Mouse (Mus musculus) thymus, postnatal 36 days (tissue): Measurements from ENCODE around the gene Gm13305.
"Not testable (repeated sequence)": the region's sequence is repeated elsewhere in the genome, so short reads cannot be mapped to it uniquely, and the experiment has no call there.

Experiments used
- DNase-seq, 2 experiments: peaks; one replicate each; pipeline ENCODE4 v3.0.0; 2022; ENCODE audit warnings: mixed read lengths in 2 of 2

Gene Gm13305

GRCm38 (mm10) chr4:42168503-42168902, at the start of gene Gm13305:
TSS of gene Gm13305 (minus strand) at chr4:42168603.
- not testable (repeated sequence) for DNase-seq

DNA sequence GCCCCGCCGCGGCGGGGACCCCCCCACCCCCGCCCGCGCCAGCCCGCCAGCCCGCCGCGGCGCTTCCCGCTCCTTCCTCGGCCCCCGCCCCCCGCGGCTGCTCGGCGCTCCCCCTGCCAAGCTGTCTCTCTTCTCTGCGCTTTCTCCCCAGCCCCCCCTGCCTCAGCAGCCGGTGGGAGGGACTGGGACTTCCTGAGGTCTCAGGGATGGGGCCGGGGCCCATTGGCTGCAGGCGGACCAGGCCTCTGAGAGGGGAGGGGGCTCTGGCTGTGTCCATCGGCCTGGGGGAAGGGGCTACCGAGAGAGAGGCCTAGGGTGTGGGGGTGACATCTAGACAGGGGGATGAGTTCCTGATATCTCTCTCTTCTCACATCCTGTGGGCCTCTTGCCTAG, 16.6 kb upstream of the Gm13305 start:
- not testable (repeated sequence) for DNase-seq

- not testable (repeated sequence) for DNase-seq
Measured at GRCm38 (mm10) chr4:42184324-42184979, 16.0 kb upstream of the Gm13305 start.

DNA sequence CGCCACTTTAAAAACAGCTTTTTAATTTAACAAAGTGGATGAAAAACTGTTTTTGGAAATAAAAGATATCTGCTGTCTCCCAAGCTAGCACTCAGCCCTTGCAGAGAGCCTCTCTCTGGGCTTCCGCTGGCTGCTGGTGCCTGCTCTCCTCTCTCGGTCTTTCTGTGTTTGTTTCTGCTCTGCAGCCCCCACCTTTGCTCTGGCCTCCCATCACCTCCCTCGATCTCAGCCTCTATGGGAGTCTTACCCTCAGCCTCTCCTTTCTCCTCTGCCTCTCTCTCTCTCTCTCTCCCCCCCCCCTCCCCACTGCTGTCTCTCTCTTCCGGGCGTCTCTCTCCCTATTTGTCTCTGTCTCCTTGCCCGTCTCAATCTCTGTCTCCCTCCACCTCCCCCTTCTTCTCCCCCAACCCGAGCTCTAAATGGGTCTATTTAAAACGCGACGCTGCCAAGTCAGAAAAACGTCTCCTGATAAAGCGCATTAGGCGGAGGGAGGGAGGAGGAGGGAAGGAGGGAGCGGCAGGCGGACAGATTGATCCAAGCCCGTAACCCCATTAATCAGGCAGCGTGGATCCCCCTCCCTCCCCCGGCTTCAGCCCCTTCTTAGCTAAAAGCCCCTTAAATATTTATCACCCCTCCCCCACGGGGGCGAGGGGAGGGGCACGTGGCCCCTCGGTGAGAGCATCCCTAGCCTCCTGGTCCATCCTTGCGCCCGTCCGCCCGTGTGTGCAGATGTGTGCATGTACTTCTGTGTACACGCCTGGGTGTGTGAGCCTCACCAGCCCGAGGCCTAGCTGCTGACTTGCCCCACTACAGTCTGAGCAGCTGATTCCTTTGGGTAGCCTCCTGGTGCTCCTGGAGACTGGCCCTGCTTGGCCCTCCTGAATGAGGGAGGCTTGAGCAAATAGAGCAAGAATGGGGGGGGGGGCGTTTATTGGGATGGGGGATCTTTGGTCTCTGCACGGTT, 15.1 kb upstream of the Gm13305 start:
- DNase-seq: not testable (repeated sequence)

- not testable (repeated sequence) for DNase-seq
Measured at GRCm38 (mm10) chr4:42178243-42178642, 9.8 kb upstream of the Gm13305 start.

- not testable (repeated sequence) for DNase-seq
Measured at GRCm38 (mm10) chr4:42153136-42153535, 15.3 kb downstream of the Gm13305 start, which contains the start of gene Gm13306. TSS of gene Gm13306 (plus strand) at chr4:42153436.

DNA sequence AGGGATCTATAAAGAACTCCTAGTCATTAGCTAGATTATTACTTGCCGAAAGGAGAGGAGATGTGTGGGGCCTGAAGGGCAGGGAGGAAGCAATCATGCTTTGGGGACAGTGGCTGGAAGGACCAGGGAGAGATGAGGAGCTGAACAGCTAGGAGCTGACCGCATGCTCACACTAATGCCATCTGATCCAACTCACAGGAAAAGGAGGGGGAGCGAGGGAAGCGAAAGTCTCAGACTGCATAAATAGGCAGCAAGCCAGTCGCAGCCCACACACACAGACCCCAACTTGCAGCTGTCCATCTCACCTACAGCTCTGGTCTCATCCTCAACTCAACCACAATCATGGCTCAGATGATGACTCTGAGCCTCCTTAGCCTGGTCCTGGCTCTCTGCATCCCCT, 53.9 kb downstream of the Gm13305 start, which contains the start of gene Gm13304:
Gene Gm13304, plus strand, starts transcription at position 301 of the 400 bp plus-strand sequence.
- DNase-seq: not testable (repeated sequence)
